Mouse (Mus musculus) erythroblast, embryonic 14.5 days (primary cell): ENCODE measurements at regions not wholly inside any gene's neighbourhood (a gene's known extent, or its start where the extent isn't known, plus 50 kb on each side); places are given as distances from the start of the nearest gene placed in this dataset.

Source experiments
- GATA1 ChIP-seq: IDR thresholded peaks from 2 replicates; pipeline ENCODE4 v1.6.1; 2012; ENCODE audit warnings: low read length, inconsistent platforms, mixed read lengths
- TAL1 ChIP-seq: IDR thresholded peaks from 3 replicates; pipeline ENCODE4 v1.6.1; 2012; ENCODE audit warnings: low read length, inconsistent platforms, mixed read lengths

GRCm38 (mm10) chr1:73399178-73399577 is 383.5 kb upstream of the Tnp1 start:
- TF ChIP-seq GATA1 (no peak), TAL1 (no peak)
